Mouse (Mus musculus) megakaryocyte-erythroid progenitor cell, adult 5-6 weeks (primary cell): ENCODE measurements around the gene Babam2. TPM values are rescaled to one million over a fixed set of nuclear protein-coding genes. Genes with fewer than 3 reads are reported as not detected.

Experiments
- ATAC-seq: replicated peaks from 2 replicates; pipeline ENCODE4 v1.8.0; 2016; ENCODE audit warnings: mild to moderate bottlenecking, inconsistent platforms; ENCODE audit not compliant: severe bottlenecking, poor library complexity, low FRiP score, low TSS enrichment
- total RNA-seq, 2 experiments: library from RNA; stranded (forward) in 1 of 2; stranded (reverse) in 1 of 2; fragments of 200-1000, 215-1000 nt in 1 of 2; fragments of >200 nt in 1 of 2; fragmentation: Nextera tagmentation in 1 of 2; gene quantifications; 2 replicates each; pipeline ENCODE4 v1.2.3; 2014 to 2017

The Babam2 gene
- total RNA-seq, 2 experiments from 2014 or later, result 50.5 to 82.0 TPM

GRCm38 (mm10) chr5:31864095-31864494, 166.6 kb downstream of the Babam2 start:
- ATAC-seq, result no peak

- no peak for ATAC-seq
Measured at GRCm38 (mm10) chr5:31866071-31866470, 168.6 kb downstream of the Babam2 start.

- ATAC-seq, result no peak
Measured at GRCm38 (mm10) chr5:31870856-31871520, 173.5 kb downstream of the Babam2 start.

DNA sequence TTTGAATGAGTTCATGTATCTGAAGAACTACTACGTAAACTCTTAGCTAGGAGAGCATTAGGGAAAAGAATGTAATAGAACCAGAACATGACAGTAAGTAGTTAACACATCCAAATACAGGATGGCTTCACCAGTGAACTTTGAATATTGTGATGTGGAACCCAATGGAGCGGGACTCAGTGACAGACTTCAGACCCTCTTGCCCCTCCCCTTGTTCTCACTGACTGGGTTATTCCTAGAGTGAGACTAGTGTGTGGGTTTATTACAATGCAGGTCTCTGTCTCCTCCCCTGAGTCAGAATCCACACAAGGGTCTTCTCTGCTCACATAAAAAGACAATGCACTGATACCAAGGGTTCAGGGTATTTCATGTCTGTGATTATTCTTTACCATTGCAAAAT, 175.8 kb downstream of the Babam2 start:
- no peak for ATAC-seq

DNA sequence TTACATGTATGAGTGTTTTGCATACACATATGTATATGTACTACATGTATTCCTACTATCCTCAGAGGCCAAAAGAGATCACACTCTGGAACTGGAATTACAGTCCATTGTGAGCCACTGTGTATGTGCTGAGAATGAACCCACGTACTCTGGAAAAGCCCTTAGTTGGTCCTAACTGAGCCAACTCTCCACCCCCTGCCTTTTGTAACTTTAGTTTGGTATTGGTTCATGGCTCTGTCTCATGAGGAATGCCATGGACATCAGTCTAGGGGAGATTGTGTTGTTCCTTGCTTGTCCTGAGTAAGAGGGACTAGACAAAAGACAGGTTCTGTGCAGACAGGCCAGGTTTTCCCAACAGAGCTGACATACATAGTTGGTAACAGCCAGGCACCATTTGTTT, 177.1 kb downstream of the Babam2 start:
- ATAC-seq, result no peak

GRCm38 (mm10) chr5:31875443-31875842, 178.0 kb downstream of the Babam2 start:
- ATAC-seq, result no peak

GRCm38 (mm10) chr5:31876216-31876974, 178.9 kb downstream of the Babam2 start:
- no peak for ATAC-seq

DNA sequence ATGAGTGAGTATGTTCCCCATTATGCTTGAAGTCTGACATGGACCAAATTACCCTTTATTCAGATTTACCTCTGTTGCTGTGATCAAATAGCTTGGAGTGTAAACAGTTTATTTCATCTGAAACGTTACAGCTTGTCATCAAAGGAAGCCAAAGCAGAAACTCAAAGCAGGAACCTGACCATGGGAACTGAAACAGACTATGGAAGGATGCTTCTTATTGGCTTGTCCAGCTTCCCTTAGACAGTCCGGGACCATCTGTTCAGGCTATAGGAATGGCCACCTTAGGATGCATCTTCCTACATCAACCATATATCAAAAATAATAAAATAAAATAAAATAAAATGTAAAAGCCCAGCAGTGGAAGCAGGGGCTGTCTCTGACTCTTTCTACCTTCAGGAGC, 183.0 kb downstream of the Babam2 start:
- ATAC-seq, result no peak

- ATAC-seq, result no peak
Measured at GRCm38 (mm10) chr5:31882297-31882696, 184.8 kb downstream of the Babam2 start.

DNA sequence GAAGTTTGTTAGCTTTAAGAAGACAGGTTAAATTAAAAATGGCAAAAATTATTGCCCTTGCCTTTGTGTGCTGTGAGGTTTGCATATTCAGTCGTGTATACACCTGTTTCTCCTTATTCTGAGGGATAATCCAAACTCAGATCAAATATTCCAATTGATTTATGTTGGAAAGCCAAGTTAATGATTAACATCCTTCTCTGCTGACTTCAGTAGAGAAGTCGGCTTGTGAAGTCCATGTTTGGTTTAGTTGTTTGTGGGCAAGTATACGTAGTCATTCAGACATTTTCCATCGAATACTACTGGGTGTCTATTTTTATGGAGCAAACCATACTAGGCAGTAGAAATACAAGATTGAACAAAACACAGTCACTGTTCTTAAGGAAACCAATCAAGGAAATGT, 187.5 kb downstream of the Babam2 start:
- ATAC-seq, result no peak

DNA sequence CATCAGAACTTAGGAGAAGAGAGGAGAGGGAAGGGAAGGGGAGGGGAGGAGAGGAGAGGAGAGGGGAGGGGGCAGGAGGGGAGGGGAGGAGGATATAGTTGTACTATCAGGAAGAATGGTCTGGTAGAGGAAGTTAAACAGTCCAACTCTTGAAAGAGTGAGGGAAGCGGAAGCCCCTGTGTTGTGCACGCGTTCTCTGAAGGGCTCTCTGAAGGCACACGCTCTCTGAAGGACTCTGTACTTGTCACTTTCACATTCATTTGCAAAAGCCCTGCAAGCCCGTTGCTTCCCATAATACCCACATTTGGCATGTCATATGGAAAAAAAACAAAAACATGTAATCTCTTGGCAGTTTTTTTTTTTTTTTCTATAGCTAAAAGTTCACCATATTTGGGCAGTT, 190.1 kb downstream of the Babam2 start:
- ATAC-seq, result no peak

DNA sequence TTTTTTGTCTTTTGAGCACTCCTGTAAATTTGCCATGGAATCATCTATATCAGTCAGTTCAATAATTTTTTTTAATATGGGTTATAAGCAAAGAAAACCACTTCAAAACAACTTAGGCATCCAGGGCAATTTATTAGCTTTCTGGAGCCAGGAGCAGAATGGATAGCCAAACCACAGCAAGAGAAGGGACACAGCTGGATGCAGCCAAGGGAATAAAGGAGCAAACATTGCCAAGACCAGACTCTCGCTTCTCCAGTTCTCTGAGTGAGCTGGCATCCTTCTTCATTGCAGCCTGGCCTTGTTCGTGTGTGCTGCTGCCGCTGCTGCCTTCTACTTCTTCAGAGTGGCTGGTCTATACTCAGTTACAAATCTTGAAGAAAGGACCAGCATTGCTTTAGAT, 190.9 kb downstream of the Babam2 start:
- ATAC-seq, result no peak

DNA sequence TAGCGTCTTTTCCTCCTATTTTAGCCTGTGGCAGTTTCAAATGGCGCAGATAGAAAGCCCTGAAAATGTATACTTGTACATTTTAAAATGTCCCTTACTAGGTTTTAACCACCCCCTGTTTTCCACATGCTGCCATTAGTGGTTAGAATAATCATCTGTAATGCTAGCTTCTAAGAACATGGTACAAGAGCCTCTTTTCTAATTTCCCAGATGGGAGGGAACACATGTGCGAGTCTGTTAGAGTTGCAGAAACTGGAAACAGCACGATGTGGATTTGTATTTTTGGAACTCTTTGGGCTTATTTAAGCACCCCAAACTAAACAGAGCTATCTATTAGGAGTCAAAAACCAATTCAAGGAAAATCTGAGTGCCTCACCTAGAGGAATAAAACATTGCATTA, 195.1 kb downstream of the Babam2 start:
- ATAC-seq, result no peak

GRCm38 (mm10) chr5:31899901-31900300, 202.4 kb downstream of the Babam2 start:
- ATAC-seq, result no peak

DNA sequence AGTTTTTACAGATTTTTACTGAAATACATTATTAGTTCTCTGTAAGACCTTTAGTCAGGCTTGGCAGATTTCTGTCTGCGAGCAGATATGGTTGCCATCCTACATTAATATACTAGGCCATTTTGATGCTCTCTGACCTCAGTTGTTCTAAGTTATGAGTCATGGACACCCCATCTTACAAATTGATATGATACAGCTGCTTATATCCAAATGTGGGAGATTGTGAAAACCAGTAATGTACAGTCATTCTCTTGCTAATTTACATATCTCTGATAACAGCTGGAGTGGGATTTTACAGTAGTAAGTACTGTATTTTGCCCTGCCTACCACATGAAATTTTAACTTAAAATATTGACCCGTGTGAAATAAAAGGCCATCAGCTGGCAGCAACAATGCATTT, 204.7 kb downstream of the Babam2 start:
- no peak for ATAC-seq

- ATAC-seq, result no peak
Measured at GRCm38 (mm10) chr5:31902891-31903290, 205.4 kb downstream of the Babam2 start.

DNA sequence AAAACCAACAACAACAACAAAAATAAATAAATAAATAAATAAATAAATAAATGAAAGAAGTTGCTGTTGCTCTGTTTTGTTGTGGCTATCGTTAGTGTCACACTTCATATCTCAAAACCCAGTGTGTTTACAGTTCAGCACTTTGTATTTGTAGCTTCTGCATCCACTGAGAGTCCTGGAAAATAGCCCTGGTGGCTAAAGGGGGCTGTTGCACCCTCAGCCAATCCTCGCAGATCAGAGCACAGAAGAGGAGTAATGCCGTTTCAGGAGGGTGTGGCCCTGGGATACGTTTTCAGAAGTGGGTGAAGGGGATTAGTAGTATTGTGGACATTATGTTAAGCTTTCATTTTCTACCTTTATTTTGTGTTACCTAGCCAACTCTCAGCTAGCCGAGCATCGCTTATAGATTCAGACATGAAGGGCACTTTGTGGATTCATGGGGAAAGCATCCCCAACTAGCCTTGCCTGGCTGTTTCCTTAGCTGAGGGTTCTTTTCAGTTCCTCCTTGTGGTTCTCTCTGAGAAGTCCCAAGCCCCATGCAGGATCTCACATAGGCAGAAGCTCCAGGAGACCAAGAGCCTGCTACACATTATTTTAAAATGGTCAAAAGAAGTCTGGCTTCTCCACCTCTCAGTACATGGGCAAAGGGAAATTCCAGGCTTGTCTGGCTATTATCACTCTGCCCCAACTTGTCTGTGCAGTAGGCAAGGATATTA, 207.6 kb downstream of the Babam2 start:
- no peak for ATAC-seq

DNA sequence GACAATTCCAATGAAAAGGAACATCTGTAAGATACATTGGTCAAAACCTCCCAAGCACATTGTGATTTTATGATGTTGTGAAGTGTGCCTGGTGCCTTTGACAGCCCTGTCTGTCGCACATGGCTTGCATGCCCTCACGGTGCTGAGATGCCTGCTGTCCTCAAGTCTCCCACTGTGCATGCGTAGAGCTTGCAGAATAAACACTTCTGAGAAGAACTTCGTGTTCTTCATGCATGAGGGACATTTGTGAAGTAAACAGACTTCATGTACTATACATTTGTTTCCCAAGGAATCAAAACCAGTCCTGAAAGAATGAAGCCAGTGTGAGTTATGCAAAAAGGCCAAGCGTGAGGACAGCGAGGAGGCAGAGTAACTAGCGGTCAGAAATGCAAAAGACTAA, 208.3 kb downstream of the Babam2 start:
- no peak for ATAC-seq

GRCm38 (mm10) chr5:31906286-31906951, 208.9 kb downstream of the Babam2 start:
- ATAC-seq, result no peak

GRCm38 (mm10) chr5:31907959-31908358, 210.5 kb downstream of the Babam2 start:
- ATAC-seq, result no peak
